Mouse (Mus musculus) heart, postnatal 4 days (tissue): ENCODE measurements around the gene Tectb. TPM values are rescaled to one million over a fixed set of nuclear protein-coding genes. Genes with fewer than 3 reads are reported as not detected.
A peak's percentile ranks its signal among the peaks of the same experiment; 100 is the strongest.
"Not testable (repeated sequence)": the region's sequence is repeated elsewhere in the genome, so short reads cannot be mapped to it uniquely, and the experiment has no call there.

Experiments used
- DNase-seq: peaks from one replicate; pipeline ENCODE4 v3.0.0; 2021
- total RNA-seq, 2 experiments: library from RNA; stranded (reverse); gene quantifications; 2 replicates each; pipeline ENCODE4 v1.2.3; 2021

Tectb gene
- total RNA-seq, 2 experiments from 2014 or later, result 0.19 TPM; not detected in 1

DNA sequence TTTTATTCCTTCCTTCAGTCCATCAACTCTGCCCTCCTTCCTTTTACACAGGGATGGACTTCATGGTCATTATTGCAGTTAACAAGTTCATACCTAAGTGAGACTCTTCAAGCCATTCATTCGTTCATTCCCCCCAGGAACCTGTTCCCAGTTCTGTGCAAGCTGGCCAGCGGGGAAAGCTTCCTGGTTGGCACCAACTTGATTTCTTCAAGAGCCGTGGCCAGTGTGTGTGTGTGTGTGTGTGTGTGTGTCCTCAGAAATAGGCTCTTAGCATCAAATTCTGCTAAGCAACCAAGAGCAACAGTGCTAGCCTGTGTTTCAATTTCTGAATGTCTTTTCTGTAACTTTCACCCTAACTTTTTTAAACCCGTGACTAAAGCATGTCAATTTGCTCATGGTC, 14.6 kb upstream of the Tectb start:
- DNase-seq, result no peak

DNA sequence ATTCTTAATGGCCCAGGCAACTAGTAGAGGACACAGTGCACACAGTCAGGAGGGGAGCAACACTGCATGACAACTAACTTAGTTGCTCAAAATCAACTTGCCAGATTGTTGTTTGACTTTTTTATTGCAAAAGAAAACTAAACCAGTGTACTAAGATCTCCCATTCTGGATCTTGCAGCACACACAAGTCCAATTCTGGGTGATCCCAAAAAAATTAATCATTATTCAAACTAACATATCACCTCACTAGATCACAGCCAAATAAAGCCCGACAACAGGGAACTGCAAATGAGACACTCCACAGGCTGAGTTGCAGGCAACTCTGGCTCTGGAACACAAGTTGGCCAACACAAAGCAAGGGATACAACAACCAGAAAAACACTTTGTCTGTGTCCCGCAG, 13.8 kb upstream of the Tectb start:
- DNase-seq, result no peak

DNA sequence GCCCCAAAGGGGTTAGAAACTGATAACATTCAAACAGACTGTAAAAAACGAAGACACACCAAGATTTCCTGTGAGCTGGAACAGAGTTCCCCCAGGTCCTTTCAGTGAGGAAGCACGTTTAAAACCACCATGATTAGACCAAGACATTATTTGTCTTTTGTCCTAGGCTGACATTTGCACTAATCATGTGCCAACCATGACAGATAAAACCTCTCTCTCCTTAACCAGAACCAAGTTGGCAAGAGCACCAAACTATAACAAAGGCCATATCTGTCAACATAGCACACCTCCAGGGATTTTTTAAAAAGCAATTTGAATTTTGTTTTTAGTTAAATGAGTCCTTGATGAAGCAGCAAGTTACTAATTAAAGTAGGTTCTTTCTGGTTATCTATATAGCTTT, 12.8 kb upstream of the Tectb start:
- DNase-seq, result no peak

DNA sequence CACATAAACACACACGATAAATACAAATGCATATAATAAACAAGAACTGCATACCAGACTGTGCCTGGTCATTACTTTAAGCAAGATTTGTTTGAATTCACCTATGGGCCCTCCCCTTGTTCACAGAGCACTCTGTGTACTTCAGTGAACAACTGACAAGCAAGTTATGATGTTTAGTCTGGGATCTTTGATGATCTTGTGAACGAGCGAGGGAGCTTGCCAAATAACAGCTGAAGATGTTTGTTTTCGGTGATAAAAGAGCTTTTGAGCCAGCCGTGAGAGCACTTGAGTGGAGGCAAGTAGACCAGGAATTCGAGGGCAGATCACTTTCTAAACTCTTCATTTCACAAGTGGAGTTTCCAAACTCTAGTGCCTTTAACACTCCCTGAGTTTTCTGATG, 12.2 kb upstream of the Tectb start:
- no peak for DNase-seq

DNA sequence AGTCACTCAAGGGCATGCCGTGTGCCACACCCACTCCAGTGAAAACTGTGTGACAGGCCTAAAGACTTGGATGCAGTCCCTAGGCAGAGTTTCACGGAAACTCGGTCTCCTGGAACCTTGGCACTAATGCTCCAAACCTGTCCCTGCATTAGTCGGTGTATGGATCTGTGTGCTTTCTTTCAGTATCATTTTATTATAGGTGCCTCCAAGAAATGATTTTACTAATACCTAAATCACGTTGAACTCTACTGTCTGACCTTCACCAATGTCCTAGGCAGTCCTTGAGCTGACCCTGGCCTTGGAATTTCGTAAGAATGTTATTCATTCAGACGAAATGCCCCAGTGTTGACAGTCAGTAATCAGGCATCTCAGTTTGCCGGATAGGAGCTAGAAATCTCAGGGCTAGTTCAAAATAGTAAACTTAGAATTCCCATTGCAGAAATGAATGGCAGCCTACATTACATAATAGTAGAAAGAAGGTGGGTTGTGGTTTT, 11.2 kb upstream of the Tectb start:
- DNase-seq, result not testable (repeated sequence)

DNA sequence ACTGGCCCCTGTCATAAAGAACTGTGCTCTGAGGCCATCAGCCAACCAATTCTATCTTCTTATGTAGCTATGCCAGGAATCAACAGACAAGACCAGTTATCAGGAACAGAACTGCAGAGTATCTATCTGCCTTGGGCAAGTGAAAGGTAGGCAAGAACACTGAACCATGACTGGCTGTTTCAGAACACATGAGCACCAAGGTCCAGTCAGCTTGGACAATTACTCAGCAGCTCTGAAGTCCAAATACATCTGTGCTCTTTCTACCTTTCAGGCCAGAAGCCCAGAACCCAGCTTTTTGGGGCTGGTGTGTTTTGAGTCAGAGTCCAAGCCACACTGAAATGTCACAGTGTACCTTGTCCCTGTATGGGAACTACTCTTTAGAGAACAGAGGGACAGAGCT, 10.1 kb upstream of the Tectb start:
- no peak for DNase-seq

DNA sequence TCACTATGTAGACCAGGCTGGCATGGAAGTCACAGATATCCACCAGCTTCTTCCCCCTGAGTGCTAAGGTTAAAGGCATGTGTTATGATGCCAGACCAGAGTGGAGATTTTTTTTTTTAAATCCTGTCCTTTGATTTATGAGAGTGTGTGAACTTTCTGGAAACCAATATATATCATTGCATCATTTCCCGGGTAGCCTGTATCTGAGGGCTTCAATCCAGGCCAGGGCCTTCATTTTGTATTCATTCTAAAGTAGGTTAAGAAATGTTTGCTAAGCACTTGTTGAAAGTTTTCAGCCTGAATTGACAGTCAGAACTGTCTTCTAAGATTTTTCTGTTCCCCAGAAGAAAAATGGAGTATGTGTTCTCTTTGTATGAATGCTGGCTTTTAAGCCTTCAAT, 8.9 kb upstream of the Tectb start:
- DNase-seq, result no peak

DNA sequence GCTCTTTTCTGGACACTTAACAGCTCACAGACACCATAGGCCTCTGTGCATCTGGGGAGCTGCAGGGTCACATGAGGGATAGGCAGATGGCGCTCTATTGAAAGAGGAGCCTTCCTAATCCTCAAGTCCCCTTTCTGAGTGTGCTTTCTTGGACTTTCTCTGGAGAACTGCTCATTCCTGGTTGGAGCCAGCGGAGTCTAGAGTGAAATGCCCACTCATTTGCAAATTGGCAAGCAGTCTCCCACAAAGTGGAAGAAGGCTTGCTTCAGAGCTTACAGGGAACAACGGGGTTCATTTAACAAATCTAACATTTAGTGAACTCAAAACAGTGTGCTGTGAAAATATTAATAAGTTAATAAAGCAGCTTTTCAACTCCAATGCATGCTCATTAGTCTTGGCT, 3.4 kb upstream of the Tectb start:
- no peak for DNase-seq

DNA sequence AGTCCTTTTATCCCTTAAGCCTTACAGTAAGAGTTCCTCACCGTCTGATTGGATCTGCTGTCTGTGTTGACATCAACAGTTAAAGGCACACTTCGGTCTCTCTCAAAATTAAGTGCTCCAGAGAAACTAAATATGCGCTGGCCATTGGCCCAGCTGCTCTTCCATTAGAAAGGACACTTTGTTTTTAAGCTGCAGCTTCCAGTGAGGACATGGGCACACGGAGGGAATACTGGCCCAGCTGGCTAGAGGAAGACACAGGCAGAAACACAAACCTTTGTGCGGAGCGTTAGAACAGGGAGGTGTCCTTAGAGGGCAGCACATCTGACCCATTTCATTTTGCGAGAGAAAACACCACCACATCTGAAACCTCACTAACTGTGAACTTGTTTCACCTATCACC, 3.9 kb downstream of the Tectb start:
- DNase-seq, result no peak

DNA sequence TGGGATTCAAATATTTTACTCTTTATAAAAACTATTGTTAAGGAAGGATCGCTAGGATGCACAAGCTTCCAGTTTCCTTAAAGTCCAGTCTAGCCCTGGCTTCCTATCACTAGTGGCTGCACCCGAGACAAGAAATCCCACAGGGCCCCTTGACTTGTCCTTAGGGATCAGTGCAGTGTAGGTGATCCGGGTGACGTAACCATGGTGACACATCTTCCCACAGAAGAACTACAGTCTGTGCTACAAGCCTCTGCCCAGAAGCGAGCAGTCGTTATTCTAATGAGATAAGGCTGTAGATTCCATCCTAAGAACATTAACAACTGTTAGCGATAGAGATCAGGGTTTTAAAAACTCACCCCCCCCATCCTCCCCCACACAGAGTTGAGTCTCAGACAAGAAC, 4.5 kb downstream of the Tectb start:
- no peak for DNase-seq

DNA sequence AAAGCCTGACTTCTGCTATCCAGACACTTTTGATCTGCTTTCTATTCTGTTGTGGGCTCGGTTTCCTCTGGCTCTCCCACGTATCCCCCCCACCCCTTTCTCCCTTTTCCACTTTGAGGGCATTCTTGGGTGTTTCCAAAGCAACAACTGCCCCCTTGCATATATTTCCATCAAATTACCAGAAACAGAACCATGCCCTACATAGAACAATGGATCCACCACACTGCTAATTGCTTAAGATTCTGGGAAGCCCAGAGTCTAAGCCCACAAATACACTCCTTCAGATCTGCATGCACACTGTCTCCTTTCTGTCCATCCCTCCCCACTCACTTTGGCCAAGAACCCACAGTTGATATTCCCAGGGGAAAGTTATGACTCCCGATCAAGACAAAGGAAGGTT, 5.1 kb downstream of the Tectb start:
- DNase-seq, result no peak

DNA sequence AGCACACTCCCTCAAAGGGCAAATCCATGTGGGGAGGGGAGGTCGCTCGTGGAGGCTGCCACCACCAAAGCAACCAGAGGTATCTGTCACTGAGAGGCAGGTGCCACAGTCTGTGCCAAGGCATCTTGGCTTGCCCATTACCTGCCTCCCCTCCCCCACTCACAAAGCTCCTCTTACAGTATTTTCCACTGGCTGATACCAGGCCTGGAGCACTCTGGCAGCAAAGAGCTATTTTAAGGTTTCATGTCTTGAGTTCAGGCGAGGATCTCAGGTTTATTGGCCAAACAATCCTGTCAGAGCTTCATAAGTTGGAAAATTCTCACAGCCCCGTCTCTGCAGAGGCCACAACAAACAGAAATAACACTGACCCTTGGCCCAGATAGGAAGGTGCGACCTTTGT, 9.5 kb downstream of the Tectb start:
- peak; percentile 74 for DNase-seq

DNA sequence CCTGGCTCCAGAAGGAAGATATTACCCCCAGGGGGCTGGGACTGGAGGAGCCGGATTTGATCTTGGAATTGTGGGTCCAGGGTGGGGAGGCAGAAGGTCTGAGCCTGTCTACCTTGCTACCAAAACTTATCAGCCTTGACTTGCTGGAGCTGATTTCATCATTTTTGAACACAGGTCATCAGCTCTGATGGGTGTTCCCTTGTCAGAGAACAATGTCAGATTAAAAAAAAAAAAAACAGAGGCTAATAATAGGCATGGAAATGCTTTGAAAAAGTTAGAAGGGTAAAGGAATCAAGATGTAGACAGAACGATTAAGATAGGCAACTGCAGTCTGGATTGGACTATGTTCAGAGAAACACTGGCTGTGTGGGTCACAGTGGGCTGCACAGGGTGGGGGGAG, 11.1 kb downstream of the Tectb start:
- DNase-seq, result no peak

DNA sequence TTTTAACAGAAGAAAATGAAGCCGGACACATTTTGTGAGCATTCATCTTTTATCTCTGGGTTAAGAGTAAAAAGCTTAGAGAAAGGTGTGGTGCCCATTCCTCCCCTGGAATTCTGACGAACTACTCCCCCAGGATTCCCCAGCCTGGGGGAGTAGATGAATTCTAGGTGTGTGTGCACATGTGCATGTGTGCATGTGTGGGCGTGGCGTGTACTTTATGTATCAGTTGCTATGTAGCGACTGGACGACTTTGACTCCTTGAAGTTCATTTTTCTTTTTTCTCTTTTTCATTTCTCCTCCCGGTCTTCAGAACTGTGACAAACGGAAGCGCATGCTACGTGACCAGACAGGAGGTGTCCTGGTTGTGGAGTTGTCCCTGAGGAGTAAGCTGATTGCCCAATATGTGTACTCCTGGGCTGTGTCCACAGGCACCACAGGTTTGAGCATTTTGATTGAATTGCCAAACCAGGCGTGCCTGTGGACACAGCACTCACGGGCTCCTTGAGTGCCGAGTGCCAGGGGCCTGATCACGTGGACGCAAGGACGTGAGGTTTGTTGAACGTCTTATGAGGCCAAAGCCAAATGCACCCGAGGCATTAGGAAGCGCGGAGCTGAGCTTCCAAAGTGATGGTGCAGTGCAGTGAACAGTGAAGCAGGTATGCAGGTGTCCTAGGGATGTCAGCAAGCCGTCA, 11.9 kb downstream of the Tectb start:
- DNase-seq, result no peak

DNA sequence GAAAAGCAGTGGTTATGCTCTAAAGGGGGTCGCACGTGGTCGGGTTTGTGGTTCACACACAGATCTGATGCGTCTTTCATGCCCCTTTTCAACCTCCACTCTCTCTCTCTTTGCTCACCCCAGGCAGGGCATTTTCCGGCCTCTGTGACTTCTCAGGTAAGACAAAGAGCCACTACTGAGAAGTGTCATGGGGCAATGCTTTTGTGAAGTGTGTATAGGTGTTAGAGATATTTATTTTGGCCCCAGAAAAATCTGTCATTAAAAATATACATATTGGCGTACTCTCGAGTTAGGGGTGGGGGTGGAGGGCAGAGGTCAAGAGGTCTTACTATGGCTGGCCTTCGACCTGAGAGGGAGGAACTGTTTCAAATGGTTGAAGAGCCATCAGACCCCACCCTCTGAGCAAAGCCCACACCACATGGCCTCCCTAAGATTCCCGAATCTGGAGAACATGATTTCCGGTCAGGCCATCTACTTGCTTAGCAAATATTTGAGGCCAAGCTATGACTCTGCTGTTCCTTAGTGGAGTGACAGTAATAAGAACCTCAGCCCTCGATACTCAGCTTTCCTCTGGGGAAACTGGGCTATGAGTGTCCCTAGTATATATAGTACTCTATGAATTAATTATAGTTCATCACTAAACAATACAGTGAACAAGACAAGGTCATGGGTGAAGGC, 13.3 kb downstream of the Tectb start:
- DNase-seq, result no peak

DNA sequence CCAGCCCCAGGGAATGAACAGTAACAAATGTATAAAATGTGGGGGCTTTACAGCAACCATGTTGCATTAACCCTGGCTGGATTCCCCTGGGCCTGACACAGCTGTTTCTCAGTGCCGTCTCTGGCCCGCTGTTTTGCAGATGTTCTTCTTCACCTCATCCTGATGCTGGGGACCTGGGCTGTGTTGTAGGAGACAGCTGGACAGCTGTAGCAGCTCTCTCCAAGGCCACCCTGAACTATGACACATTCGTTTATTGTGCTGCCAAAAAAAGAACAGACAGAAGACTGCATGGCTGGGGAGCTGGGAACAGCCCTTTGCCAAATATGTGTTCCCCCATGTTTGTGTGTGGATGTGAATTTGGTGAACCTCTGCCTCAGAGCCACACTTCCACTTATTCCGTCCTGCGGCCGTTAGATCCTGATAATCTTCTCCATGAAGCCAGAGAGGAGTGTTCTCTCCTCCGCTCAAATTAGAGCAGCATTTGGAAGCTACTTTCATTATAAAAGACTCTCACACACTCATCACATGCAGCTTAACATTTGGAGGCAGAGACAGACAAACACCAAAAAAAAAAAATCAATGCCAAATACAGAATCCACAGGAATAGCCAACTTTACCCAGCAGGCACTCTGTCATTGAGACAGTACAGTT, 14.1 kb downstream of the Tectb start:
- DNase-seq, result peak; percentile 53

DNA sequence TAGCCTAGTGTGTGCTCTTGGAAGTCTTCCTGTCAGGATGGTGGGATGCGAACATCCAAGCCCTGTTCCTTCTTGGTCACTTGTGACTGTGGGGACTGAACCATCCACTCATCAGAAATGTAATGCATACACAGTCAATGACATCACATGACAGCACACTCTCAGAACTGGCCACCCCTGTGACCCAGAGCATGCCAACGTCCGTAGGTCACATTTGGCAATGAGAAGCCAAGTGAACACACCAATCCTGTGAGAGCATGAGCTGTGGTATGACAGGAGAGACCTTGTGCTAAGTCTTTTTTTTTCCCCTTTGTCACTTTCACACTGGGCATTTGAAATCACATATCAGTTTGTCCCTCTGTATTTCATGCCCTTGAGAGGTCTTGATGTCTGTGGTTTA, 15.0 kb downstream of the Tectb start:
- no peak for DNase-seq

DNA sequence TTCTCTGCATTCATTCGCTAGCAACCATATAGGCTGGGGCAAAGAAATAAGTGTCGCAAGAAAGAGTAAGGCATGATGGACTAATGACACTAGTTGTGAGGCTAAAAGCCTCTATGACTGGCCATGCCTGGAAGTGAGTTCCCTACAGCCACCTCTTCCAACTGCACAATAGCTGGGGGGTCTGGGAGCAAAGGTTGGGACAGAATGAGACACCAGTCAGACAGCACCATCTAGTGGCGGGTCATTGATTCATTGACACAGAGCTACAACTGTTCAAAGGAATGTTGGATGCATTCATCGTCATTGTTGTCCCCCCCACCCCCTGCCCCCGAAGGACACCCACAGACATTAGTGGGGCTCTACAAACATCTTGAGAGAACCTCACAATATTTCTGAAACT, 17.8 kb downstream of the Tectb start:
- peak; percentile 82 for DNase-seq

DNA sequence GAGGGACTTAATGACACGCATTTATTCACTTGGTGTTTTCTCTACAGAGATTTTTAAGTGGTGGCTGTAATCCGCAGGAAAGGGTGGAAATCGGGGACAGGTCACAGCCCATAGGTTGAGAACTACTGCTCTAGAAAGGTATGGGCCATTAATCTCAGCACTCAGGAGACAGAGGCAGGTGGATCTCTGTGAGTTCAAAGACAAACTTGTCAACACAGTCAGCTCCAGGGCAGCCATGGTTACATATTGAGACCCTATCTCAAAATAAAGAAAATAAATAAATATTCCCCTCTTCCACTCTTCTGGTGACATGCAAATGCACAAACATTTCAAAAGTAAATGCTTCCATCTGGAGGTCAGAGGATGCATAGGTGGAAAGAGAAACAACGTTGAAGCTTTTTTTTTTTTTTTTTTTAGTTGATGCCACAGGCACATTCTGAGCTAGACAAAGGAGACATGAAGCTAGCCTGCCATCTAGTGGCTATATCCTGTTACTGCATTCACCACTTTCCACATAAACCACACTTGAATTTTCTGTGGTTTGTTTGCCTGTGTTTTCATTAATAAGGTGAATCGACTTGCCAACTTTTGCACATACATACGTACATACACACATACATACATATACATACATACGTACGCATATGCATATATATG, 26.1 kb downstream of the Tectb start:
- DNase-seq, result peak; percentile 67

DNA sequence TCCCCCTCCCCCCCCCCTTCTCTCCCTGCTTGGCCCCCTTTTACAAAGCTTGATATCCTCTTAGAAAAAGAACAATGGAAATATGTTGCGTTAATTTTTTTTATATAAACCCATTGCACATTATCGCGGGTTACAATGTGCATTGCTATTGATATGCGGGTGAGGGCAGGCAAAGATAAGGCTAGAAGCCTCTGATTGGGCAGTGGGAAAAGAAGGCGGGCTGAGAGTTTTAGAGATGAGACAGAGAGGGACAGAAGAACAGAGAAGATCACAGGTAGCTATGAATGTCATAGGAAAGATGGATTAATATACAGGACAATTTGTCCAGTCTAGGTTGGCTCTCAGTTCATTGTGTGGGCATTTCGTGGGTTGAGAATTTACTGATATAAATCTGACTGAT, 26.7 kb downstream of the Tectb start:
- no peak for DNase-seq

DNA sequence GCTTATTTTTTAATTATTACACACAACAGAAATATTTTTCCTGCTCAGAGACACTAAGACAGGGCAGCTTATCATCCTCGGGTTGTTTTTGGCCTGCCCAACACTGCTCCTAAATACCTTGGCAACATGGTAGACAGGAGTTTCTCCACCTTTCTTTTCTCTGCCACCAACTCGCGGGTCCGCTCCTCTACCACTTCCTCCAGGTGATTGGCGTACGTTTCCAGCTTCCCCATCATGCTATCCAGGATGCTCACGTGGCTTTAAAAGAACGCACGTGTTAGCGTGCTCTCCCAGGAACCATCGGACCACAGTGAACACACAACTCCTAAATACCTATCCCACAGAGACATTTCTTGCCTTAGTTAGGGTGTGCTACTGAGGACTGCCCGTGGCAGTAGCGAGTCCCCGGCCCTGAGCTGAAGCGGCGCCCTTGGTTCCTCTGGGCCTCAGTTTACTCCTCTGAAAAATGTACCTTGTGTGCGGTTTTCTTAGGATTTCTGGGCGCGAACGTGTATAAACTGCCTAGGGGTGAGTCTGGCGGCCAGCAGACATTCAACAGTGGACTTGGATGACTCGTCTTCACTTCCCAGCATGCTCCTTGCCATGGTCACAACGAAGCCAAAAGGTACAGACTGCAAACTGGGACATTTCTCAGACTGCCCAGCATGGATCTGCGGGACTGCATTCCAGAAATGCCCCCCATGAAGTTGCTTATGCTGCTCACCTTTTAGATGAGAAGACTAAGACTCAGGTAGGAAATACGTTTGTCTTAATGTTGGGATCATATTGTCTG, 27.4 kb downstream of the Tectb start:
- DNase-seq, result no peak

DNA sequence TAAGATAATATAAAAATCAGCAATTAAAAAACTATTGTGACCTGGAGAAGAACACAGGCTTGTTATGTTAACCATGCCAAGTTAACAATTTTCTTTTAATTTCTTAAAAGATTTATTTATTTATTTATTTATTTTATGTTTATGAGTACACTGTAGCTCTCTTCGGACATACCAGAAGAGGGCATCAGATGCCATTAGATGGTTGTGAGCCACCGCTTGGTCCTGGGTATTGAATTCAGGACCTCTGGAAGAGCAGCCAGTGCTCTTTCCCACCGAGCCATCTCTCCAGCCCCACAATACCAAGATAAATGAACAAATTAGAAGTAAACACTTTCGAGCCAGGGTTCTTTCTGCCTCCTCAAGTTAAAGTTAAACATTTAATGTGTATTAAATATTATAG, 28.1 kb downstream of the Tectb start:
- DNase-seq, result no peak

DNA sequence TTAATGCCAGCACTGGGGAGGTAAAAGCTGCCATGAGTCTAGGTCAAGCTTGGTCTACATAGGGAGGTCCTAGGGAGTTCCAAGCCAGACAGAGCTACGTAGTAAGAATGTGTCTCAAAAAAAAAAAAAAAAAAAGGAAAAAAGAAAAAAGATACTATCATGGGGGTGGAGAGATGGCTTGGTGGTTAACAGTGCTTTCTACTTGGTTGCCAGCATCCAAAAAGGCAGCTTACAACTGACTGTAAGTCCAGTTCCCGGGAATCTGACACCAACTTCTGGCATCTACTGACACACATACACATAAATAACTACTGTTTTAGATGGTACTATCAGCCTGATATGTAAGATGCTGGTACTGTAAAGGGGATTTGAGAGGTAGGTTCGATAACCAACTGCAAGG, 28.6 kb downstream of the Tectb start:
- no peak for DNase-seq
